Mouse (Mus musculus) forebrain, embryonic 13.5 days (tissue): ENCODE measurements at regions not wholly inside any gene's neighbourhood (a gene's known extent, or its start where the extent isn't known, plus 50 kb on each side); places are given as distances from the start of the nearest gene placed in this dataset.
"Not testable (repeated sequence)": the region's sequence is repeated elsewhere in the genome, so short reads cannot be mapped to it uniquely, and the experiment has no call there.

ENCODE experiments used
- ATAC-seq: fragments of 200-750 bp; cut with Nextera tagmentation; 2 replicates; pipeline ENCODE4 v1.8.0; 2017
- H3K27ac ChIP-seq: fragments of 300-500 bp; sonication (generic); 2 replicates; pipeline ENCODE4 v1.5.1; 2015; ENCODE audit warnings: inconsistent platforms, mild to moderate bottlenecking, moderate library complexity
- H3K27me3 ChIP-seq: fragments of 300-500 bp; sonication (generic); 2 replicates; pipeline ENCODE4 v1.6.1; 2015; ENCODE audit warnings: mild to moderate bottlenecking, inconsistent platforms
- H3K36me3 ChIP-seq: fragments of 300-500 bp; sonication (generic); 2 replicates; pipeline ENCODE4 v1.6.1; 2015; ENCODE audit warnings: mild to moderate bottlenecking, inconsistent platforms; ENCODE audit not compliant: poor library complexity, severe bottlenecking
- H3K4me1 ChIP-seq: fragments of 300-500 bp; sonication (generic); 2 replicates; pipeline ENCODE4 v1.6.1; 2015; ENCODE audit warnings: inconsistent platforms
- H3K4me2 ChIP-seq: fragments of 300-500 bp; sonication (generic); 2 replicates; pipeline ENCODE4 v1.6.1; 2015; ENCODE audit warnings: inconsistent platforms, mild to moderate bottlenecking, moderate library complexity
- H3K4me3 ChIP-seq: fragments of 300-500 bp; sonication (generic); 2 replicates; pipeline ENCODE4 v1.5.1; 2015; ENCODE audit warnings: mild to moderate bottlenecking, inconsistent platforms
- H3K9ac ChIP-seq: fragments of 300-500 bp; sonication (generic); 2 replicates; pipeline ENCODE4 v1.6.1; 2015; ENCODE audit warnings: mild to moderate bottlenecking, inconsistent platforms
- H3K9me3 ChIP-seq: fragments of 300-500 bp; sonication (generic); replicated peaks from 2 replicates; pipeline ENCODE4 v1.6.1; 2016; ENCODE audit warnings: inconsistent platforms
- WGBS: fragments of 180-500 bp; shearing (Covaris S2); methylation state at CpG from one replicate; pipeline ENCODE4 v1.1.7; 2015; 5-methylcytosine and 5-hydroxymethylcytosine counted together

GRCm38 (mm10) chr2:99470856-99471465 lies 803.9 kb upstream of the Gm10800 start:
- Histone ChIP-seq H3K4me2 (no peak overlapping the region), H3K27me3 (no peaks in the 10 kb centered on the region), H3K9me3 (no peaks in the 10 kb centered on the region), H3K4me3 (no peak overlapping the region), H3K36me3 (no peaks in the 10 kb centered on the region), H3K27ac (no peak overlapping the region), H3K4me1 (no peaks in the 10 kb centered on the region), H3K9ac (no peak overlapping the region)
- 67% methylated on average over 2 of the region's 2 CpGs for WGBS
- peak; percentile 77 for ATAC-seq

DNA sequence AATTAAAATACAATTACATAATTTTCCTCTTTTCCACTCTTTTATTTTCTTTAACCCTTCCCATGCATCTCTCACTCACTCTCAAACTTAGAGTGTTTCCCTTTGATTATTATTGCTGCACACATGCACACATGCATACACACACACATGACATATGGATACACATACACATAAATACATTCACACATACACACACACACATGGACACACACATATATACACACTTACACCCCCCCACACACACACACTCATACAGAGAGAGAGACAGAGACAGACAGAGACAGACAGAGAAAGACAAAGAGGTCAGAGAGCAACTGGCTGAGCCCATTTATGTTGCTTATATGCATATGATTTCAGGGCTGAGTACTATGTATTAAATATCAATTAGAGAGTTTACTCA lies 764.2 kb upstream of the Gm10800 start:
- no peaks in the 10 kb centered on the region for H3K36me3 ChIP-seq
- ATAC-seq = no peak
- H3K4me1 ChIP-seq = no peaks in the 10 kb centered on the region
- no peaks in the 10 kb centered on the region for H3K9me3 ChIP-seq
- H3K27me3 ChIP-seq = no peaks in the 10 kb centered on the region
- no peak overlapping the region for H3K4me3 ChIP-seq
- H3K9ac ChIP-seq = no peak overlapping the region
- no peak overlapping the region for H3K27ac ChIP-seq
- H3K4me2 ChIP-seq = no peak overlapping the region

- ATAC-seq = no peak
- H3K9ac ChIP-seq = no peak overlapping the region
- no peaks in the 10 kb centered on the region for H3K4me1 ChIP-seq
- no peaks in the 10 kb centered on the region for H3K36me3 ChIP-seq
- WGBS = 74% methylated on average over 2 of the region's 2 CpGs
- no peaks in the 10 kb centered on the region for H3K27me3 ChIP-seq
- H3K4me2 ChIP-seq = no peak overlapping the region
- H3K9me3 ChIP-seq = no peaks in the 10 kb centered on the region
- H3K27ac ChIP-seq = no peak overlapping the region
- H3K4me3 ChIP-seq = no peak overlapping the region
Observed at GRCm38 (mm10) chr2:99430511-99430910, 763.4 kb upstream of the Gm10800 start.

- Histone ChIP-seq H3K4me3 (no peak overlapping the region), H3K9ac (no peak overlapping the region), H3K4me2 (no peak overlapping the region), H3K27ac (no peak overlapping the region), H3K4me1 (no peaks in the 10 kb centered on the region), H3K36me3 (no peaks in the 10 kb centered on the region), H3K27me3 (no peaks in the 10 kb centered on the region), H3K9me3 (no peaks in the 10 kb centered on the region)
- no peak for ATAC-seq
Observed at GRCm38 (mm10) chr2:99421622-99422021, 754.5 kb upstream of the Gm10800 start.

DNA sequence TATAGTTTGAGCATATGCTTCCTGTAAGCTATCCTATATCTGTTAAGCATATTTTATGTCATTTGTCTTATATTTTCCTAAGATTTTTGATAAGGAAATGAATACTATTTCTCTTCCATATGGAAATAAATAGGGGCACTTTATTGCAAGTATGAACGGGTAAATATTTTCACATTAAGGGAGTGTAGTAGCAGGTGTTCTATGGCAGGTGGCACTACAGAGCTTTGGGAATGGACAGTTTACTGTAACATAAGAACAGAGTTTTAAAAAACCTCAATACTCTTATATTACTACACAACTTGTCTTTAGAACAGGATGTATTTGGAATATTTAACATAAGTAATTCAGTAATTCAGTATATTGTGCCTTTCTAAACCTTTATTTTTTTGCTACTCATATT lies 742.4 kb upstream of the Gm10800 start:
- H3K4me2 ChIP-seq = no peak overlapping the region
- H3K9ac ChIP-seq = no peak overlapping the region
- ATAC-seq = no peak
- no peaks in the 10 kb centered on the region for H3K36me3 ChIP-seq
- no peaks in the 10 kb centered on the region for H3K9me3 ChIP-seq
- H3K4me3 ChIP-seq = no peak overlapping the region
- no peak overlapping the region for H3K27ac ChIP-seq
- no peaks in the 10 kb centered on the region for H3K4me1 ChIP-seq
- H3K27me3 ChIP-seq = no peaks in the 10 kb centered on the region
- 44% methylated on average over 1 of the region's 1 CpGs for WGBS

GRCm38 (mm10) chr2:99379746-99380145 lies 712.6 kb upstream of the Gm10800 start:
- Histone ChIP-seq H3K4me3 (no peak overlapping the region), H3K27ac (no peak overlapping the region), H3K9me3 (no peaks in the 10 kb centered on the region), H3K4me1 (no peaks in the 10 kb centered on the region), H3K36me3 (no peaks in the 10 kb centered on the region), H3K27me3 (no peaks in the 10 kb centered on the region), H3K9ac (no peak overlapping the region), H3K4me2 (no peak overlapping the region)
- ATAC-seq = peak; percentile 66; the same call in 1 of the 2 replicates

GRCm38 (mm10) chr2:99363651-99364050 lies 696.5 kb upstream of the Gm10800 start:
- not testable (repeated sequence) for ATAC-seq, H3K27me3 ChIP-seq, H3K4me2 ChIP-seq, H3K4me3 ChIP-seq, H3K9ac ChIP-seq, H3K4me1 ChIP-seq, H3K27ac ChIP-seq, H3K9me3 ChIP-seq, H3K36me3 ChIP-seq
- WGBS = 85% methylated on average over 3 of the region's 3 CpGs

- H3K4me3 ChIP-seq = no peak overlapping the region
- WGBS = 81% methylated on average over 3 of the region's 3 CpGs
- no peak overlapping the region for H3K27ac ChIP-seq
- no peak overlapping the region for H3K4me2 ChIP-seq
- H3K9me3 ChIP-seq = no peaks in the 10 kb centered on the region
- no peak overlapping the region for H3K9ac ChIP-seq
- no peaks in the 10 kb centered on the region for H3K36me3 ChIP-seq
- ATAC-seq = no peak
- no peaks in the 10 kb centered on the region for H3K4me1 ChIP-seq
- no peaks in the 10 kb centered on the region for H3K27me3 ChIP-seq
Observed at GRCm38 (mm10) chr2:99329166-99329565, 662.1 kb upstream of the Gm10800 start.
